Mouse (Mus musculus) liver, embryonic 18 days (tissue): ENCODE data around the gene Gpr85. TPM values are rescaled to one million over a fixed set of nuclear protein-coding genes. Genes with fewer than 3 reads are reported as not detected.

ENCODE experiments used
- polyA plus RNA-seq: library from polyadenylated mRNA; depleted of rRNA; stranded (reverse); fragments of >200 nt; gene quantifications from 2 replicates; pipeline ENCODE4 v1.2.3, GENCODE M21; 2012; rRNA removed

The Gpr85 gene
- 0.10 and 0.16 TPM in 2 replicates for polyA plus RNA-seq

GRCm38 (mm10) chr6:13839345-13840054 lies at the start of gene Gpr85:
Gpr85 (minus strand) TSS chr6:13839942.

GRCm38 (mm10) chr6:13870919-13871624 lies 31.3 kb upstream of the Gpr85 start, which contains the start of gene 2610001J05Rik:
2610001J05Rik (minus strand) TSS chr6:13871518.

Other genes with a start within 250 kb of the Gpr85 start
- 5.7 and 6.1 TPM in 2 replicates for gene Tmem168, start 231.8 kb downstream of the Gpr85 start, polyA plus RNA-seq
- gene Bmt2, start 162.0 kb downstream of the Gpr85 start, polyA plus RNA-seq = 3.1 and 3.4 TPM in 2 replicates
- 23.8 and 26.8 TPM in 2 replicates for gene 2610001J05Rik, start 31.6 kb upstream of the Gpr85 start, polyA plus RNA-seq